Mouse (Mus musculus) hindbrain, postnatal 0 days (tissue): ENCODE measurements around the gene Wls. TPM values are rescaled to one million over a fixed set of nuclear protein-coding genes. Genes with fewer than 3 reads are reported as not detected.

Source experiments
- ATAC-seq: fragments of 200-750 bp; cut with Nextera tagmentation; 2 replicates; pipeline ENCODE4 v1.8.0; 2017; ENCODE audit warnings: mild to moderate bottlenecking, moderate TSS enrichment, moderate library complexity
- DNase-seq: peaks from one replicate; pipeline ENCODE4 v3.0.0-alpha.2; 2015; ENCODE audit warnings: low spot score
- H3K27ac ChIP-seq: fragments of 300-500 bp; sonication (generic); 2 replicates; pipeline ENCODE4 v1.5.1; 2014; ENCODE audit warnings: mild to moderate bottlenecking
- H3K27me3 ChIP-seq: fragments of 300-500 bp; sonication (generic); 2 replicates; pipeline ENCODE4 v1.6.1; 2014; ENCODE audit warnings: low read length, mixed read lengths; ENCODE audit not compliant: insufficient read depth
- H3K36me3 ChIP-seq: fragments of 300-500 bp; sonication (generic); 2 replicates; pipeline ENCODE4 v1.6.1; 2014; ENCODE audit warnings: low read length, mixed read lengths; ENCODE audit not compliant: insufficient read depth
- H3K4me1 ChIP-seq: fragments of 300-500 bp; sonication (generic); 2 replicates; pipeline ENCODE4 v1.6.1; 2014; ENCODE audit warnings: antibody characterized with exemption, low read length, mixed read lengths; ENCODE audit not compliant: insufficient read depth
- H3K4me2 ChIP-seq: fragments of 300-500 bp; sonication (generic); 2 replicates; pipeline ENCODE4 v1.6.1; 2014; ENCODE audit warnings: low read depth, mild to moderate bottlenecking, low read length, moderate library complexity, mixed read lengths
- H3K4me3 ChIP-seq: fragments of 300-500 bp; sonication (generic); 2 replicates; pipeline ENCODE4 v1.5.1; 2014; ENCODE audit warnings: low read length
- H3K9ac ChIP-seq: fragments of 300-500 bp; sonication (generic); replicated peaks from 2 replicates; pipeline ENCODE4 v1.6.1; 2014; ENCODE audit warnings: mild to moderate bottlenecking, low read length, moderate library complexity, mixed read lengths
- H3K9me3 ChIP-seq: fragments of 300-500 bp; sonication (generic); 2 replicates; pipeline ENCODE4 v1.6.1; 2016; ENCODE audit warnings: low read length, mixed read lengths
- CTCF ChIP-seq: IDR thresholded peaks from 2 replicates; pipeline ENCODE4 v1.5.1; 2016; ENCODE audit warnings: antibody characterized with exemption, control low read depth, low read depth
- WGBS: fragments of 180-500 bp; shearing (Covaris S2); extraction: QIAGEN DNeasy Blood & Tissue Kit; methylation state at CpG from one replicate; pipeline ENCODE4 v1.1.7; 2014; 5-methylcytosine and 5-hydroxymethylcytosine counted together
- polyA plus RNA-seq: library from polyadenylated mRNA; unstranded; fragments of >200 nt; fragmentation: Nextera tagmentation; extraction: Ambion mirVana; gene quantifications from 2 replicates; pipeline ENCODE4 v1.2.1, GENCODE M21; 2015
- total RNA-seq: library from RNA; depleted of rRNA; stranded (reverse); fragments of >200 nt; gene quantifications from 2 replicates; pipeline ENCODE4 v1.2.3, GENCODE M21; 2014; rRNA removed

Gene Wls
- total and polyA plus RNA-seq, 2 experiments from 2014 or later = 41.3 to 57.3 TPM

DNA sequence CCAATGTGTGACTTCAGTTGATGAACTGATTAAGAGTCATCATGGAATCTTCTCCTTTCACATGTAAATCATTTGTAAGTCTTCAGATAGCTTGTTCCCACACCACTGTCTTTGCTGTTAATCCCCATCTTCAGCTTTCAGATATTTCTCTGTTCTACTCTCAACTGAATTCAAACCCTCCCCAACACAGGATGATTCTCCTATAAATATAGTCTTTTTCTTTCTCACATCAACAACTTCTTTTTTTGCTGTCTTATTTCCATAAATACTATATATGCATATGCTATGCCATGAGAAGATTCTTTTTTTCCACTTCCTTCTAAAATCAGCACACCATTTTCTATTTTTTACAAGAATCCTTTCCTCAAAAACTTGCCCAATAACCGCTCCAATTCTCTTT, 67.9 kb downstream of the Wls start:
- Histone ChIP-seq H3K4me1 (no peaks in the 10 kb centered on the region), H3K4me2 (no peak overlapping the region), H3K27ac (no peak overlapping the region), H3K4me3 (no peak overlapping the region), H3K9me3 (no peaks in the 10 kb centered on the region), H3K9ac (no peak overlapping the region), H3K27me3 (no peaks in the 10 kb centered on the region), H3K36me3 (no peaks in the 10 kb centered on the region)
- TF ChIP-seq CTCF = no peak
- ATAC-seq (no peak), DNase-seq (no peak)
- 97% methylated on average over 1 of the region's 1 CpGs for whole genome bisulfite sequencing

DNA sequence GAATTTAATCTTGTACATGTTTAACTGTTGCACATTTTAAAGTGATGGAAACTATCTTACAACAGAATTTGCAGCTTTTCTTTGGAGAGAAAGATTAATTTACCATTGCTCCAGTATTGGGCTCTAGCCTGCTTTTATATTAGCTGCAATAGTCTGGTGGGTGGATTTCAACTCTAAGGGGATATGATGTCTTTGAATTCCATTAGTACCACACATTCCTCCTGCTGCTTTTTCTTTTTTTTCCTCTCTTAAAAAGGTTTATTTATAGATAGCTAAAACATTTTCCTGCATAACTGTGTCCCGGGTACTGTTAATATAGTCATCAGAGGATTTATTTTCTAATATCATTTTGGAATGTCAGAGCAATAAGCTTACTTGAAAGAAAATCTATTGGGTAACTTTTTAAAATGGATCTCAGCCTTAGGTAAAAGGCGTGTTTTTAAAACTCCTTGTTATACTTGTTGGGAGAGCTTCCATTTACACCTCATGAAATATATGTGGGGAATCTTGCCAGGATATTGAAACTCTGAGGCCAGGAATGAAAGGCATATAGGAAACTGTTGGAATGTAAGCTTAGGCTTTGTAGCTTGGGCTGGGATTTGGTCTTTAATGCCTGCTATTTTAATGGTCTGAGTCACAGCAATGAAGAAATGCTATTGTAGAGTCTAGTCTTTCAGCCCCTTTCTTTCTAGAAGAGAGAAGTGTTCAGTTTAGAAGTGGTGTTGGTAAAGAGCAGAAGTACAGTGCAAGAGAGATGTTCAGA, 78.0 kb downstream of the Wls start:
- DNase-seq = no peak
- Histone ChIP-seq H3K4me3 (no peak overlapping the region), H3K9ac (no peak overlapping the region), H3K27me3 (no peaks in the 10 kb centered on the region), H3K27ac (no peak overlapping the region), H3K4me1 (no peaks in the 10 kb centered on the region), H3K9me3 (no peaks in the 10 kb centered on the region), H3K36me3 (no peaks in the 10 kb centered on the region), H3K4me2 (no peak overlapping the region)
- no peak for ATAC-seq
- 82% methylated on average over 2 of the region's 2 CpGs for WGBS
- TF ChIP-seq CTCF = no peak

Other genes starting within 250 kb of the Wls start
- gene Rpe65, start 240.5 kb upstream of the Wls start, total RNA-seq = not detected in 2 replicates
- gene Rpe65, start 240.5 kb upstream of the Wls start, polyA plus RNA-seq = not detected in 2 replicates